Mouse (Mus musculus) heart, postnatal 0 days (tissue): ENCODE measurements around the gene Acox3. TPM values are rescaled to one million over a fixed set of nuclear protein-coding genes. Genes with fewer than 3 reads are reported as not detected.

Source experiments
- ATAC-seq: fragments of 200-750 bp; cut with Nextera tagmentation; 2 replicates; pipeline ENCODE4 v1.8.0; 2017; ENCODE audit warnings: low read depth, moderate number of reproducible peaks, moderate library complexity; ENCODE audit not compliant: insufficient read depth
- DNase-seq: peaks from one replicate; pipeline ENCODE4 v3.0.0-alpha.2; 2016; ENCODE audit warnings: low spot score
- H3K27ac ChIP-seq: fragments of 300-500 bp; sonication (generic); 2 replicates; pipeline ENCODE4 v1.5.1; 2014; ENCODE audit warnings: low read depth, mild to moderate bottlenecking
- H3K27me3 ChIP-seq: fragments of 300-500 bp; sonication (generic); 2 replicates; pipeline ENCODE4 v1.6.1; 2014; ENCODE audit warnings: low read length, mixed read lengths; ENCODE audit not compliant: control insufficient read depth, insufficient read depth
- H3K36me3 ChIP-seq: fragments of 300-500 bp; sonication (generic); replicated peaks from 2 replicates; pipeline ENCODE4 v1.6.1; 2014; ENCODE audit warnings: low read length, mixed read lengths; ENCODE audit not compliant: control insufficient read depth, insufficient read depth
- H3K4me1 ChIP-seq: fragments of 300-500 bp; sonication (generic); 2 replicates; pipeline ENCODE4 v1.6.1; 2014; ENCODE audit warnings: antibody characterized with exemption; ENCODE audit not compliant: control insufficient read depth, insufficient read depth
- H3K4me2 ChIP-seq: fragments of 300-500 bp; sonication (generic); 2 replicates; pipeline ENCODE4 v1.6.1; 2014; ENCODE audit warnings: low read depth, mild to moderate bottlenecking, low read length, moderate library complexity
- H3K4me3 ChIP-seq: fragments of 300-500 bp; sonication (generic); 2 replicates; pipeline ENCODE4 v1.5.1; 2014; ENCODE audit warnings: low read depth, low read length
- H3K9ac ChIP-seq: fragments of 300-500 bp; sonication (generic); replicated peaks from 2 replicates; pipeline ENCODE4 v1.6.1; 2014; ENCODE audit warnings: low read depth, low read length, mixed read lengths
- H3K9me3 ChIP-seq: fragments of 300-500 bp; sonication (generic); replicated peaks from 2 replicates; pipeline ENCODE4 v1.6.1; 2016; ENCODE audit warnings: low read length; ENCODE audit not compliant: control insufficient read depth
- CTCF ChIP-seq: IDR thresholded peaks from 2 replicates; pipeline ENCODE4 v1.5.1; 2016; ENCODE audit warnings: antibody characterized with exemption, control low read depth, low read depth
- EP300 ChIP-seq: IDR thresholded peaks from 2 replicates; pipeline ENCODE4 v1.6.1; 2016; ENCODE audit warnings: antibody characterized with exemption, low read depth
- WGBS: fragments of 180-500 bp; shearing (Covaris S2); extraction: QIAGEN DNeasy Blood & Tissue Kit; methylation state at CpG from one replicate; pipeline ENCODE4 v1.1.7; 2014; 5-methylcytosine and 5-hydroxymethylcytosine counted together
- polyA plus RNA-seq: library from polyadenylated mRNA; unstranded; fragments of >200 nt; fragmentation: Nextera tagmentation; extraction: Ambion mirVana; gene quantifications from 2 replicates; pipeline ENCODE4 v1.2.1, GENCODE M21; 2015
- total RNA-seq: library from RNA; depleted of rRNA; stranded (reverse); fragments of >200 nt; gene quantifications from 2 replicates; pipeline ENCODE4 v1.2.3, GENCODE M21; 2014; ENCODE audit warnings: low replicate concordance; rRNA removed

Acox3 gene
- total and polyA plus RNA-seq, 2 experiments from 2014 or later = 13.4 to 26.8 TPM

DNA sequence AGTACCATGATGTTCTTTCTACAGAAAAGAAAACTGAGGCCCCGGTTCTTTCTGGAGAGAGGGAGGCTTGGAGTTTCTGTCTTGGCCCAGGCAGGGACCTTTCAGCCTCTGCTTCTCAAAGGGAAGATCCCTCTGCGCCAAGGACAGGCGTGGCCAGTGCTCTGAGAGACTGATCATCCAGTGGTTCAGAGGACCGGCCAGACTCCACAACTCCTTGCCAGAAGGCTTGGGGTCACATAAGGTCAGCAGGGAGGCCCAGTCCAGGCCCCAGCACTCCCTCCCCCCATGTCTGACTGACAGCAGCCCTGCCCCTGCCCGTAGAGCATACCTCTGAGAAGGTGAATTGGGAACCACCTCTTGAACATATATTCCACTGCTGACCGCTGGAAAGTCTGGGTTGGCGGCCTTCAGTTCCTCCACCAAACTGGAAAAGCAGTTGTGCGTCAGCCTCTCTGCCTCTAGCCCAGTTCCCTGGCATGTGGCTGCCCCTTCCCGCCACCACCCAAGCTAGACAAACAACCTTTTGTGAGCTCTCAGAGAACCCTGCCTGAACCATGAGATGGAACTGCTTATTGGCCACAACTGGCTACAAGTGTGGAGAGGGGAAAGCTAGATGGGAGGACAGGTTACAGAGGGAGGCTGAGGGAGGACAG, 71.0 kb downstream of the Acox3 start:
- no peak for DNase-seq
- no peak overlapping the region for H3K4me2 ChIP-seq
- no peaks in the 10 kb centered on the region for H3K27me3 ChIP-seq
- no peak overlapping the region for H3K4me3 ChIP-seq
- no peak overlapping the region for H3K9ac ChIP-seq
- no peaks in the 10 kb centered on the region for H3K4me1 ChIP-seq
- WGBS = 71% methylated on average over 9 of the region's 9 CpGs
- no peak for ATAC-seq
- H3K36me3 ChIP-seq = no peaks in the 10 kb centered on the region
- H3K9me3 ChIP-seq = no peaks in the 10 kb centered on the region
- no peak for TF ChIP-seq EP300
- TF ChIP-seq CTCF = no peak
- no peak overlapping the region for H3K27ac ChIP-seq

DNA sequence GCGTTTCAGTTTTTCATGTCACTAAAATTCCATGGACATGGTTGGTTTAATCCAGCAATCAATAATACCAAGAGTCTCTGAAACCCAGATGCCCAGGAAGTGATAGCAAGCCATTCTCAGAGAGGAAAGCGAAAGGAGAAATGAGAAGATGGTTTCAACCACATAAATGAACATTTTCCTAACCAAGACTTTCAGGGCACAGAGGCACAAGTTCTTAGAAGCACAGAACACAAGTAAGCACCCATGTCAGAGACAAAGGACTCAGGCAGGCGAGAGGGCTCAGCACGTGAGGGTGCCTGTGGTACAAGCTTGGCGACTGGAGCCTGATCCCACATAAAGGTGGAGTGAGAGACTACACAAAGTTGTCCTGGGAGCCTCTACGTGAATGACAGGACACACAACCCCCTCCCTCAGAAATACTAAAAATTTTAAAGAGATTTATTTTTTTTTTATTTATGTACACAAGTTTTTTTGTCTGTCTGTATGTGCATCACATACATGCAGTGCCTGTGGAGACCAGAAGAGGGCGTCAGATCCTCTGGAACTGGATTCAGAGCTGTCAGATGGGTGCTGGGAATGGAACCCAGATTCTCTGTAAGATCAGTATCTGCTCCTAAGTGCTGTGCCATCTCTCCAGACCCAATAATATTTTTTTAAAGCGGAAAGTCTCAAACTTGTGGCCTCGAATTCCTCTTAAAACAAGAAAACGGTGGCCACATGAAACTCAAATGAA, 73.1 kb downstream of the Acox3 start:
- ATAC-seq (no peak), DNase-seq (no peak)
- Histone ChIP-seq H3K9me3 (no peaks in the 10 kb centered on the region), H3K27ac (no peak overlapping the region), H3K4me2 (no peak overlapping the region), H3K4me3 (no peak overlapping the region), H3K27me3 (no peaks in the 10 kb centered on the region), H3K36me3 (no peaks in the 10 kb centered on the region), H3K4me1 (no peaks in the 10 kb centered on the region), H3K9ac (no peak overlapping the region)
- WGBS = 85% methylated on average over 10 of the region's 10 CpGs
- TF ChIP-seq CTCF (no peak), EP300 (no peak)

DNA sequence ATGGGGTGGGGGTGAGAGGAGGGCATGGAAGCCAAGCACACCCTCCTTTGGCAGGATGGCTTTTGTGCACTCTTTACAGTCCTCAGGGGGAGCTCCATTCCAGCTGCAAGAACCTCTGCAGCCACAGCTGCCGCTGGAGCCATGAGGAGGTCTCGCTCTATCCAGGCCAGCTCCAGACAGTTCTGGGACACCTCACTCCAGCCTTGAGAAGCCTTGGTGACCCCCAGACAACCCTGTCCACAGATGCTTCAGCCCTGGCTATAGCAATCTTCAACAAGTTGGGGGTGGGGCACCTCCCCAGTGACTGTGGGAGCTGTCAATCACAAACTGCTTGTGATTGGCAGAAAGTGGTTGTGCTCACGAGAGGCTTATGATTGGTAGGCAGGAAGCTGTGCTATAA, 76.7 kb downstream of the Acox3 start:
- Histone ChIP-seq H3K4me2 (no peak overlapping the region), H3K4me3 (no peak overlapping the region), H3K9me3 (no peaks in the 10 kb centered on the region), H3K4me1 (peaks cover 6% of the 10 kb centered on the region; the same call in 1 of the 2 replicates), H3K27ac (no peak overlapping the region), H3K36me3 (no peaks in the 10 kb centered on the region), H3K27me3 (no peaks in the 10 kb centered on the region), H3K9ac (no peak overlapping the region)
- ATAC-seq (peak; percentile 27), DNase-seq (no peak)
- 57% methylated on average over 3 of the region's 3 CpGs for WGBS
- TF ChIP-seq EP300 = no peak
- TF ChIP-seq CTCF = no peak

DNA sequence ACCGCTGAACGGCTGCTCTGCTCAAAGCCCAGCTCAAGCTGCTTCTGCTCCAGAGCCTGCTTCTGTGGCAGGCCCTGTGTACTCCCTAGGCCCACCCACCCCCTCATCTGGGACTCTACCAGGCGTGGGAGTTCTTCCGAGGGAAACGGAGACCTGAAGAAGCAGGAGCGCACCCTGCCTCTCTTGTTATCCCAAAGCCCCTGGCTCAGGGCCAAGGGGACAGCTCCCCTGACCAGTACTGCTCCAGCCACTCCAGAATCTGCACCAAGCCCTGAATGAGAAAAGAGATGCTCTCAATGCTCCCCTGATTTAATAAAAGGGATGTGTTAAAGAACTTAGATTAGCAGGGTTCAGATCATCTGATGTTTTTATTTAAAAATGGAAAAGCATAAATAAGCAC, 78.4 kb downstream of the Acox3 start:
- ATAC-seq = no peak
- TF ChIP-seq EP300 = no peak
- TF ChIP-seq CTCF = no peak
- 45% methylated on average over 6 of the region's 6 CpGs for WGBS
- Histone ChIP-seq H3K9me3 (no peaks in the 10 kb centered on the region), H3K4me3 (no peak overlapping the region), H3K27ac (no peak overlapping the region), H3K27me3 (no peaks in the 10 kb centered on the region), H3K36me3 (no peaks in the 10 kb centered on the region), H3K4me2 (no peak overlapping the region), H3K9ac (no peak overlapping the region), H3K4me1 (peaks cover 6% of the 10 kb centered on the region; the same call in 1 of the 2 replicates)
- no peak for DNase-seq

DNA sequence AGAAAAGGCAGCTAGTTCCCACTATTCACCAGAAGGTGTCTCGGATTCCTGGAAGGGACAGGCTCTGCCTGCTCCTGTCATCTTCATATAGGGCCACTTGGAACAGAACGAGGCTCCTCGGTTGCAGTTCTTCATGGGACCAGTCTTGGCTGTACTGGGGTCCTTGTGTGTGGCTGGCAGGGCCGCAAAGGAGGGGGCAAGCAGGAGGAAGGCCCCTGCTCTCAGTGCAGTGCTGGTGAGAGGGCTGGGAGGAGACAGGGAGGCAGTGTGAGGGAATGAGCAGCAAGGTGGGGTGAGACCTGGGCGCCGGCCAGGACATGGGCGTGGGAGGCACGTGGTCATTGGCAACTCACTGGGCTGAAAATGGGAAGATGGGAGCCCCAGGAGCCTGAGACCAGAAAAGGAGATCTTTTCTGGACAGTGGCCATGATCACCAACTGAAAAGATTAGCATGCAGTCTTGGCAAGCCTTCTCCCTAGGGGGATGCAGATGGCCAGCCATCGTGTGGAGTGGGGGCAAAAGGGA, 79.2 kb downstream of the Acox3 start:
- WGBS = 70% methylated on average over 9 of the region's 9 CpGs
- H3K4me2 ChIP-seq = no peak overlapping the region
- no peaks in the 10 kb centered on the region for H3K27me3 ChIP-seq
- H3K9ac ChIP-seq = no peak overlapping the region
- no peaks in the 10 kb centered on the region for H3K36me3 ChIP-seq
- no peak overlapping the region for H3K27ac ChIP-seq
- H3K4me3 ChIP-seq = no peak overlapping the region
- no peak for TF ChIP-seq CTCF
- TF ChIP-seq EP300 = no peak
- no peaks in the 10 kb centered on the region for H3K9me3 ChIP-seq
- peaks cover 6% of the 10 kb centered on the region; the same call in 1 of the 2 replicates for H3K4me1 ChIP-seq
- no peak for DNase-seq
- no peak for ATAC-seq

Other genes with a start within 250 kb of the Acox3 start
- gene Hmx1, start 193.9 kb upstream of the Acox3 start, total RNA-seq = not detected in 2 replicates
- not detected in 2 replicates for gene Hmx1, start 193.9 kb upstream of the Acox3 start, polyA plus RNA-seq
- gene Cpz, start 57.3 kb upstream of the Acox3 start, total RNA-seq = 6.8 and 39.5 TPM in 2 replicates
- 3.6 and 3.8 TPM in 2 replicates for gene Cpz, start 57.3 kb upstream of the Acox3 start, polyA plus RNA-seq
- 7.3 and 8.1 TPM in 2 replicates for gene Trmt44, start 8.0 kb upstream of the Acox3 start, total RNA-seq
- gene Trmt44, start 8.0 kb upstream of the Acox3 start, polyA plus RNA-seq = 2.4 and 2.6 TPM in 2 replicates
- 43.3 and 49.5 TPM in 2 replicates for gene Htra3, start 96.7 kb downstream of the Acox3 start, total RNA-seq
- gene Htra3, start 96.7 kb downstream of the Acox3 start, polyA plus RNA-seq = 17.2 and 19.2 TPM in 2 replicates
- 11.4 and 15.2 TPM in 2 replicates for gene Sh3tc1, start 156.9 kb downstream of the Acox3 start, total RNA-seq
- gene Sh3tc1, start 156.9 kb downstream of the Acox3 start, polyA plus RNA-seq = 6.8 and 9.4 TPM in 2 replicates
- gene Ablim2, start 174.8 kb downstream of the Acox3 start, total RNA-seq = 10.9 and 22.1 TPM in 2 replicates
- gene Ablim2, start 174.8 kb downstream of the Acox3 start, polyA plus RNA-seq = 8.3 and 8.8 TPM in 2 replicates